Mouse (Mus musculus) brain, embryonic 14.5 days (tissue): ENCODE data around the gene Gm11992. TPM values are rescaled to one million over a fixed set of nuclear protein-coding genes. Genes with fewer than 3 reads are reported as not detected.
A peak's percentile ranks its signal among the peaks of the same experiment; 100 is the strongest.

Source experiments
- DNase-seq: peaks from one replicate; pipeline ENCODE4 v3.0.0-alpha.2; 2011; ENCODE audit warnings: low read depth
- CTCF ChIP-seq: fragments of 200-500 bp; IDR thresholded peaks from 2 replicates; pipeline ENCODE4 v1.5.1; 2012; ENCODE audit warnings: inconsistent platforms, mild to moderate bottlenecking, moderate library complexity, borderline replicate concordance; ENCODE audit not compliant: insufficient read depth, insufficient read length; ENCODE audit errors: extremely low read depth
- POLR2A ChIP-seq: fragments of 200-500 bp; IDR thresholded peaks from 2 replicates; pipeline ENCODE4 v1.6.1; 2012; ENCODE audit warnings: mild to moderate bottlenecking, inconsistent platforms, borderline replicate concordance; ENCODE audit not compliant: poor library complexity, insufficient read depth, insufficient read length, severe bottlenecking; ENCODE audit errors: extremely low read depth
- polyA plus RNA-seq: library from polyadenylated mRNA; depleted of rRNA; stranded (reverse); fragments of >200 nt; gene quantifications from 2 replicates; pipeline ENCODE4 v1.2.3, GENCODE M21; 2012

The Gm11992 gene
- polyA plus RNA-seq, 1 experiment: 1.1 TPM

- no peak for DNase-seq
- no peak for TF ChIP-seq CTCF
- TF ChIP-seq POLR2A: no peak
These were observed 288 bp downstream of the Gm11992 start, which contains the start of gene Sun3 for GRCm38 (mm10) chr11:9048703-9049060. Gene Sun3, minus strand, starts transcription at chr11:9048991.

GRCm38 (mm10) chr11:9050241-9050640 lies 1.8 kb downstream of the Gm11992 start:
- TF ChIP-seq CTCF (no peak), POLR2A (no peak)
- DNase-seq: no peak

- no peak for TF ChIP-seq POLR2A
- no peak for TF ChIP-seq CTCF
- no peak for DNase-seq
These were observed 3.5 kb downstream of the Gm11992 start for GRCm38 (mm10) chr11:9051895-9052294.

- no peak for DNase-seq
- TF ChIP-seq POLR2A: no peak
- TF ChIP-seq CTCF: no peak
These were observed 8.5 kb downstream of the Gm11992 start for GRCm38 (mm10) chr11:9056937-9057336.

- DNase-seq: no peak
- no peak for TF ChIP-seq POLR2A
- TF ChIP-seq CTCF: no peak
These were observed 9.3 kb downstream of the Gm11992 start for GRCm38 (mm10) chr11:9057711-9058110.

- TF ChIP-seq CTCF: no peak
- TF ChIP-seq POLR2A: no peak
- no peak for DNase-seq
These were observed 11.6 kb downstream of the Gm11992 start for GRCm38 (mm10) chr11:9060029-9060428.

GRCm38 (mm10) chr11:9060484-9060883 lies 12.1 kb downstream of the Gm11992 start:
- TF ChIP-seq CTCF (no peak), POLR2A (no peak)
- peak; percentile 22 for DNase-seq

- no peak for DNase-seq
- TF ChIP-seq POLR2A (no peak), CTCF (no peak)
These were observed 28.1 kb downstream of the Gm11992 start for GRCm38 (mm10) chr11:9076444-9076843.

GRCm38 (mm10) chr11:9113189-9113588 lies 64.8 kb downstream of the Gm11992 start:
- no peak for DNase-seq
- TF ChIP-seq POLR2A (no peak), CTCF (no peak)

GRCm38 (mm10) chr11:9115367-9116120 lies 67.2 kb downstream of the Gm11992 start:
- no peak for DNase-seq
- no peak for TF ChIP-seq POLR2A
- TF ChIP-seq CTCF: no peak

GRCm38 (mm10) chr11:9116121-9116520 lies 67.7 kb downstream of the Gm11992 start:
- TF ChIP-seq CTCF (no peak), POLR2A (no peak)
- no peak for DNase-seq

- TF ChIP-seq CTCF (no peak), POLR2A (no peak)
- no peak for DNase-seq
These were observed 68.5 kb downstream of the Gm11992 start for GRCm38 (mm10) chr11:9116916-9117315.
